Mouse (Mus musculus) forebrain, embryonic 10.5 days (tissue): ENCODE data around the gene Cacna1e. TPM values are rescaled to one million over a fixed set of nuclear protein-coding genes. Genes with fewer than 3 reads are reported as not detected.

Source experiments
- DNase-seq: peaks from one replicate; pipeline ENCODE4 v3.0.0-alpha.2; 2017; ENCODE audit warnings: low spot score; ENCODE audit errors: extremely low spot score
- H3K27ac ChIP-seq: fragments of 300-500 bp; sonication (generic); 2 replicates; pipeline ENCODE4 v1.5.1; 2016; ENCODE audit warnings: mild to moderate bottlenecking
- H3K27me3 ChIP-seq: fragments of 300-500 bp; sonication (generic); 2 replicates; pipeline ENCODE4 v1.6.1; 2016; ENCODE audit warnings: mild to moderate bottlenecking; ENCODE audit not compliant: poor library complexity, severe bottlenecking
- H3K36me3 ChIP-seq: fragments of 300-500 bp; sonication (generic); replicated peaks from 2 replicates; pipeline ENCODE4 v1.6.1; 2016; ENCODE audit warnings: mild to moderate bottlenecking, moderate library complexity
- H3K4me1 ChIP-seq: fragments of 300-500 bp; sonication (generic); 2 replicates; pipeline ENCODE4 v1.6.1; 2016
- H3K4me3 ChIP-seq: fragments of 300-500 bp; sonication (generic); 2 replicates; pipeline ENCODE4 v1.5.1; 2016; ENCODE audit warnings: mild to moderate bottlenecking, moderate library complexity
- H3K9me3 ChIP-seq: fragments of 300-500 bp; sonication (generic); 2 replicates; pipeline ENCODE4 v1.6.1; 2016; ENCODE audit warnings: mild to moderate bottlenecking, moderate library complexity
- WGBS: fragments of 180-500 bp; shearing (Covaris S2); methylation state at CpG from one replicate; pipeline ENCODE4 v1.1.7; 2016; 5-methylcytosine and 5-hydroxymethylcytosine counted together
- polyA plus RNA-seq: library from polyadenylated mRNA; unstranded; fragments of >200 nt; fragmentation: Nextera tagmentation; extraction: Ambion mirVana; gene quantifications from 2 replicates; pipeline ENCODE4 v1.2.1, GENCODE M21; 2016

The Cacna1e gene
- polyA plus RNA-seq: 0.46 and 0.57 TPM in 2 replicates

DNA sequence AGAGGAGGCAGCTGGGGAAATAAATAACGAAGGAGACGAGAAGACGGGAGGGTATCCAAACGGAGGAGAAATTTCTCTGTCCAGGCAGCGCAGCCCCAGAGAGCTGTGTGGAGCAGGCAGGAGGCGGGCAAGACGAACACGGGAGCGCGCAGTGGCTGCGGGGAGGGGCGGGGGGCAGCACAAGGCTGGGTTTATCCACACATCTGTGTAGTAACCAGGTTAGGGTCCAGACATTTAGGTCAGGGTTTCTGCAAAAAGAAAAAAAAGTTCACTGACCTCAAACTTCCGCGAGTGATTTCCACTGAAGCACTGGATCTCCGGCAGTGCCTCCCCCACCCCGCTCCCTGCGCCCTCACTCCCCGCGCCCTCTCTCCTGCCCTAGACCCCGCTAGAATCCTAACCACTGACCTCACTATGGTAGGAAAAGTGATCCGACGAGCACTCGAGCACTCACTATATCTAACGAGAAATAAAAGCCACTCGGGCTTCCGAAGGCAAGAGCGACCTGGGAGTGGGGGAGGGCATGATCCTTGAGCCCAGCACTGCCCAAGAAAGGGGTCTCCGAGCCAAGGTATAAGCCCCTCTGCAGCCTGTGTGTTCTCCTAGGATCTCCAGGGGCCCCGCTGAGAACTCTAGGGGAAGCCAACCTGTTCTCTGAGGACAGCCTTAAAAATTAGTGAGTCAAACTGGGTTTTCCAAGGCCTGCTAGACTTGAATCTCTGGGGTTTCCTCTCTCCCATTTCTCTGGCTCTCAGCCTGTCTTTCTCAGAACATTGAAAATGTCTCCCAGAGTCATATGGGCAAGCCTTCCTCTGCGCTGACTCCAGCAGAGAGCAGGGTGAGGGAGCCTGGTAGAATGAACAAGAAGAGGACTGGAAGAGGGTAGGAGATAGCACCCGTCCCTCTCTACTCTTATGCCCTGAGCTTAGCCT, at the start of gene Cacna1e:
TSS of gene Cacna1e (minus strand) at position 227 of the 932 bp plus-strand sequence.
- H3K4me3 ChIP-seq: peak within 1 kb of the TSS; percentile 58
- WGBS: 7% methylated on average over 31 of the region's 31 CpGs
- H3K27ac ChIP-seq: peak within 1 kb of the TSS; percentile 65
- peak; percentile 41 for DNase-seq
- no peaks in the 10 kb centered on the region for H3K36me3 ChIP-seq
- no peaks in the 10 kb centered on the region for H3K9me3 ChIP-seq
- H3K27me3 ChIP-seq: peaks cover 51% of the 10 kb centered on the region
- peaks cover 54% of the 10 kb centered on the region for H3K4me1 ChIP-seq

DNA sequence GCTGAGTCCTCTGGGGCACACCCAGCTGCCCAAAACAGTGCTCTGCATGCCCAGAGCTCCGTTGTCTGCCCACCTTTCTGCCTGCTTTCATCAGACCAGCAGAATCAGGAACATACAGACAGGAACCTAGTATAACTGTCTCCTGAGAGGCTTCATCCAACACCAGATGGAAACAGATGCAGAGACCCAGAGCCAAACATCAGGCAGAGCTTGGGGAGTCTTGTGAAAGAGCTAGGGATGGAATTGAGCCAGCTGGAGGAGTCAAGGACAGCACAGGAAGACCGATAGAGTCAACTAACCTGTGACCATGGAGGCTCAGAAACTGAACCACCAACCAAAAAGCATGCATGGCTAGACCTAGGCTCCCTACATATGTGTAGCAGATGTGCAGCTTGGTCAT, 34.1 kb upstream of the Cacna1e start:
- no peaks in the 10 kb centered on the region for H3K36me3 ChIP-seq
- no peaks in the 10 kb centered on the region for H3K9me3 ChIP-seq
- no peak overlapping the region for H3K27ac ChIP-seq
- no peaks in the 10 kb centered on the region for H3K27me3 ChIP-seq
- DNase-seq: no peak
- H3K4me1 ChIP-seq: no peaks in the 10 kb centered on the region
- H3K4me3 ChIP-seq: no peak overlapping the region
- WGBS: 82% methylated on average over 2 of the region's 2 CpGs

DNA sequence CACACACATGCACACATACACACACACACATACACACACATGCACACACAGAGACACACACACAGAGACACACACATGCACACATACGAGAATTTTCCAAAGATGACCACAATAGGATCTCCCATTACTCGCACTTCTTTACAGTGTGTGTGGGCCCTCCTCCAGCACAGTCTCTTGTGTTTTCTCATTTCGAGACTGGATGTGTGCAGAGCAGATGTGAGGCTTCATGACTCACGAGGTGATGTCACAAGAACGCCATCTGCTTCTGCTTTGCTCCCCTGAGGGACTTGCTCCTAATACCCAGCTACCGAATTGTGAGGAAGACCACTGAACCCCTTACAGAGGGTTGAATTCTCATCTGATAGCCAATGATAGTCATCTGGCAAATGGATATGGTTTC, 33.1 kb upstream of the Cacna1e start:
- Histone ChIP-seq H3K4me1 (no peaks in the 10 kb centered on the region), H3K27me3 (no peaks in the 10 kb centered on the region), H3K27ac (no peak overlapping the region), H3K4me3 (no peak overlapping the region), H3K36me3 (no peaks in the 10 kb centered on the region), H3K9me3 (no peaks in the 10 kb centered on the region)
- 86% methylated on average over 6 of the region's 6 CpGs for WGBS
- DNase-seq: no peak

DNA sequence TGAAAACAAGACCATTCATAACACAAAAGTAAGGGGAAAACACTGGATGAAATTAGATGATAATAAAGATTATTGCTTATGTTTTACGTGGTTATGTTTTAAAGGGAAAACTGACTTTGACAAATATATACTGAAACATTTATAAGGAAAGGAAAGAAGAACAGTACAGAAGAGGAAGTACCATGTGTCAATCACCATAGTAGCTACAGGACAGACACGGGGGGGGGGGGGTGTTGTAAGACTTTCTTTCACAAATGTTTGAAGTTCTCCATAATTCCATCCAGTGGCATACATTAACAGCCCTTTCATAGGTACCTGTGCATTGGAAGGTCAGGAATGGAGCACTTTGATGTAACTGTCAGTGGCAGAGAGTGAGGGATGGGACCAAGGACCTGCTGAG, 25.3 kb upstream of the Cacna1e start:
- DNase-seq: no peak
- 88% methylated on average over 2 of the region's 2 CpGs for WGBS
- no peak overlapping the region for H3K27ac ChIP-seq
- H3K27me3 ChIP-seq: no peaks in the 10 kb centered on the region
- H3K9me3 ChIP-seq: no peaks in the 10 kb centered on the region
- H3K4me1 ChIP-seq: no peaks in the 10 kb centered on the region
- no peaks in the 10 kb centered on the region for H3K36me3 ChIP-seq
- no peak overlapping the region for H3K4me3 ChIP-seq

DNA sequence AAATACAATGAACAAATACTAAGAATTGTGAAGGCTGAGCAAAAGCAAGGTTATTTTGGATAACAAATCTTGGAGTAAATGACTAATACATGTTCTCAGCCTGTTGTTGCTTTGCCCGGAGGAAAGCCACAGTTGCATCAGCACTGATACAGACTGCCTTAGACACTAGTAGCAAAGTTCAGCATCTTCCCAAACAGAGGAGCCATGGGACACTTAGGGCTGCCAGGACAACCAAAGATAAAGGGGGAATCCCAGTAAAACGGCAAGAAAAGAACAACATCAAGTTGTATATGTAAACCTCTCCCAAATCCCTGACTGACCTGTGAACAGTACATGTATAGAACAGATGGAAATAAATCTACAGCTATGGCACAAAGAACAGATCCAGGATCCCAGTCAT, 13.1 kb upstream of the Cacna1e start:
- no peak overlapping the region for H3K4me3 ChIP-seq
- no peaks in the 10 kb centered on the region for H3K36me3 ChIP-seq
- H3K4me1 ChIP-seq: no peaks in the 10 kb centered on the region
- 95% methylated on average over 2 of the region's 2 CpGs for WGBS
- no peak overlapping the region for H3K27ac ChIP-seq
- no peaks in the 10 kb centered on the region for H3K9me3 ChIP-seq
- no peaks in the 10 kb centered on the region for H3K27me3 ChIP-seq
- DNase-seq: no peak

DNA sequence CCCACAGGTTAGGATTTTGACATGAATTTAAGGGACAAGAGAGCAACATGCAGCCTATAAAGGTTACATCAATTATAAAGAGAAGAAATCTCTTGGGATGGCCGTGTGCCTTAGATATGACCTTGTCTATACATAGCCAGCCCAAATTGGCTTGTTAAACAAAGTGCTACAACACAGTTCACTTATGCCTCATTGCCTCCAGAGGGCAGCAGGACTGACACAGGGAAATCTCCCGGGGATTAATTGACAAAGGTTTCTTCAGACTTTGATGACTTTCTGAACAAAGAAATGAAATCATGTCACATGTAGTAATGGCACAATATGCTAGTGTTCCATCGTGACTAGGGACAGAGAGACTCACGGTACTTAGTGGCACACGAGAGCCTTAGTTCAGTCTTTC, 5.9 kb upstream of the Cacna1e start:
- WGBS: 67% methylated on average over 5 of the region's 5 CpGs

DNA sequence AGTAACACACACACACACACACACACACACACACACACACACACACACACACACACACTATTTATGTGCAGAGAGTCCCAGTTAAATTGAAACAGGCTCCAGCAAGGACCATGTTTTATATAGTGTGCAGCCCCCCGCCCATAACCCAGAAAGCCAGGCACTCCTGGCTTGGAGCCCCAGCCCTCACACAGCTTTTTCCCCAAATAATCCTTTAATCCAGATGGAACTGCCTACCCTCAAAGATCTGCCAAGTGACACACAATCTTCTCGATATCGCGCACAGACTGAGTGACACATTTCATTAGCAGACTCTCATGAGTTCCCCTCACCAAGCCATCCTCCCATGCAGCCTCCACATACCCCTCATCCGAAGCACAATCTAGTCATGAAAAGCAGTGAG, 4.2 kb upstream of the Cacna1e start:
- WGBS: 91% methylated on average over 5 of the region's 5 CpGs

More for the DNA sequence above, 5.9 kb upstream of the Cacna1e start:
- Histone ChIP-seq H3K4me3 (no peak overlapping the region), H3K27ac (no peak overlapping the region), H3K9me3 (no peaks in the 10 kb centered on the region), H3K36me3 (no peaks in the 10 kb centered on the region), H3K27me3 (peaks cover 15% of the 10 kb centered on the region), H3K4me1 (peaks cover 35% of the 10 kb centered on the region)
- DNase-seq: no peak

DNA sequence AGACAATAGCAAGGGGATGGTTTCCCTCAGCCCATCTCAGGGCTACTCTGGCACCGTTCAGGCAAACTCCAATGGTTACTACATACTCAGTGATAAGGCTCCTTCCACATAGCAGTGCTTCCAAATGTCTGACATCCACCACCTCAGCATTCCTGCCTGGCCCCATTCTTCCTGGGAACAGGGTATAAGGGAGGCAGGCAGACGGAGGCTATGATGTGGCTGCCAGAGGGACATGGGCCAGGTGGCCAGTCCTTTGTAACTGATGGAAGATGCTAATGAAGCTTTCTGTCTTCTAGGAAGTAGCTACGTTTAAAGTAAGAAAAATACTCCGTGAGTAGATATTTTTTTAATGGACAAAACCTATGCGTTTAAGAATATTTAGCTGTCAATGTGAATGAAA, 3.7 kb upstream of the Cacna1e start:
- Histone ChIP-seq H3K27me3 (peaks cover 37% of the 10 kb centered on the region), H3K9me3 (no peaks in the 10 kb centered on the region), H3K4me1 (peaks cover 56% of the 10 kb centered on the region), H3K4me3 (no peak overlapping the region), H3K36me3 (no peaks in the 10 kb centered on the region), H3K27ac (no peak overlapping the region)
- 81% methylated on average over 5 of the region's 5 CpGs for WGBS
- DNase-seq: no peak

More for the DNA sequence above, 4.2 kb upstream of the Cacna1e start:
- Histone ChIP-seq H3K4me1 (peaks cover 53% of the 10 kb centered on the region), H3K36me3 (no peaks in the 10 kb centered on the region), H3K4me3 (no peak overlapping the region), H3K27me3 (peaks cover 32% of the 10 kb centered on the region), H3K27ac (no peak overlapping the region), H3K9me3 (no peaks in the 10 kb centered on the region)
- DNase-seq: no peak

DNA sequence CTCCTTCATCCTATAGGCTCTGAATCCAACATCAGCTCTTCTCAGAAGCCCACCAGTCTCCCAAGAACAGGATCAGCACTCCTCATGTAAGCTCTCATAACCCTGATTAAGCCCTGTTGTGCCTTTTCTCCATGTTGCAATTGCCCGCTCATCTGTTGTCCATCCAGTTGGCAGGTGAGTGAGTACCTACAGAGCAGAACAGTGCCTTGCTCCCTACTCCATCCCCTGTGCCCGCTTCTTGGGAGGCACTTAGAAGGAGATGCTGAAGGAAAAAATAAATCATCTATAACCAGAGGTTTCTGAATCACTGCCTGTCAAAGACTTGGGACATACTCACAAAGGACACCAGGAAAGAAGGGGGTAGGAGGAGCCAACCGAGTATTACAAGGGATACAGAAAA, 3.2 kb upstream of the Cacna1e start:
- Histone ChIP-seq H3K9me3 (no peaks in the 10 kb centered on the region), H3K27me3 (peaks cover 42% of the 10 kb centered on the region), H3K36me3 (no peaks in the 10 kb centered on the region), H3K27ac (no peak overlapping the region), H3K4me1 (peaks cover 56% of the 10 kb centered on the region), H3K4me3 (no peak overlapping the region)
- DNase-seq: no peak
- 91% methylated on average over 3 of the region's 3 CpGs for WGBS

DNA sequence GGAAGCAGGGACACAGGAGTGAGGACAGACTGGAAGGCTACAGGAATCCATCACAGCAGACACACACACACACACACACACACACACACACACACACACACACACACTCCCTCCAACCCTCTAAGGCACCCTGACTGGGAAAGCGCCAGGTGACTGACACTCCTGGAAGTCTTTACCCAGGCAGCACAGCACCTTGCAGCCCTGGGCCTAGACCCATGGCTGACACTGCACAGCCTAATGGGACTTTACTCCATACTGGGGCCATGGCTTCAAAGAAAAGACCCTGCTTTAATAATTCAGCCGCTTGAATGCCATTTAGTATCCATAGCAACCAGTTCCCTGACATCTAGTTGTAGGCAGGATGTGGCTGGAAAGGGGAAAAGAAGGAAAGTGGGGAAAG, 2.3 kb upstream of the Cacna1e start:
- Histone ChIP-seq H3K27me3 (peaks cover 51% of the 10 kb centered on the region), H3K36me3 (no peaks in the 10 kb centered on the region), H3K4me3 (no peak overlapping the region), H3K27ac (peak overlapping the region; percentile 69), H3K9me3 (no peaks in the 10 kb centered on the region), H3K4me1 (peaks cover 56% of the 10 kb centered on the region)
- DNase-seq: peak; percentile 41
- WGBS: 37% methylated on average over 2 of the region's 2 CpGs

DNA sequence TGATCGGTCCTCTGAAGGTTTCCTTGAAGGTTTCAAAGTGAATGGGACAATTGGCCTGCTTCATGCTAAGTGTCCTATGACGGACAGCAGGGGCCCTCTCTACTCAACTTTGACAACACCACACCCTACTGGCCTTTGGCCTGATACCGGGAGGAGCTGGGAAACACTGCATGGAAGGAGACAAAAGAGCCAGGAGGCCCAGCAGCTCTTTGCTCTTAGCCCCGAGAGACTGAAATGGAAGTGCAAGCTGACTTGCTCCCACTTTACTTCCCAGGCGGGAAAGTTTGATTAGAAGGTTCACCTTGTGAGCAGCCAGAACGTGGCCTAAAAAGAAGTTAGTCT, 877 bp upstream of the Cacna1e start:
- WGBS: 20% methylated on average over 6 of the region's 6 CpGs
- H3K4me3 ChIP-seq: no peak overlapping the region
- H3K4me1 ChIP-seq: peaks cover 56% of the 10 kb centered on the region
- peaks cover 51% of the 10 kb centered on the region for H3K27me3 ChIP-seq
- no peaks in the 10 kb centered on the region for H3K9me3 ChIP-seq
- no peak for DNase-seq
- H3K36me3 ChIP-seq: no peaks in the 10 kb centered on the region
- no peak overlapping the region for H3K27ac ChIP-seq

DNA sequence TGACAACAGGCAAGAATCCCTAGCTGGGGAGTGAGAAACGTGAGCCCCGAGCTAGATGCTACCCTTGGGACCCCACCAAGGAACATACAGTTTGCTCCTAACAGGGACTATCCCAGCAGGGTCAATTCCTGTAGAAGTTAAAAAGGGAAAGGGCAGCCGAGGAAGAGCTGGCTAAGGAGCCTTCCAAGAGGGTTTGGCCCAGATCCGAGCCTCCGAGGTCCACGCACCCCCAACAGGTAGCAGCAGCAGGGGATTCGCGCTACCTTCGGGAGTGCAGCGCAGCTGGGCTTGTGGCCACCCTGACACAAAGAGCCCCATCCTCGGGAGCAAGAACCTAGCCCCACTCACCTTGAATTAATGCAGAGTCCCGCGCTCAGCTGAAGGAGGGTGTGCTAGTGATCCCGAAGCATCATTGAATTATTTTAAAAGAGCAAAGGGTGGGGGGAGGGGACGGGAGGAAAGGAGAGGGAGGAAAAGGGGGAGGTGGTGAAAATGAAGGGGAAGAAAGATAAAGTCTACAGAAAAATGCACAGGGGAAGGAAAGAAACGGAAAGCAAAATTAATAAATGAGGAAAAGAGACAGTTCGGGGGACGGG, 607 bp downstream of the Cacna1e start:
- Histone ChIP-seq H3K27ac (peak overlapping the region; percentile 65), H3K4me1 (peaks cover 49% of the 10 kb centered on the region), H3K9me3 (no peaks in the 10 kb centered on the region), H3K4me3 (peak overlapping the region; percentile 58), H3K27me3 (peaks cover 51% of the 10 kb centered on the region), H3K36me3 (no peaks in the 10 kb centered on the region)
- 3% methylated on average over 18 of the region's 18 CpGs for WGBS
- DNase-seq: no peak

DNA sequence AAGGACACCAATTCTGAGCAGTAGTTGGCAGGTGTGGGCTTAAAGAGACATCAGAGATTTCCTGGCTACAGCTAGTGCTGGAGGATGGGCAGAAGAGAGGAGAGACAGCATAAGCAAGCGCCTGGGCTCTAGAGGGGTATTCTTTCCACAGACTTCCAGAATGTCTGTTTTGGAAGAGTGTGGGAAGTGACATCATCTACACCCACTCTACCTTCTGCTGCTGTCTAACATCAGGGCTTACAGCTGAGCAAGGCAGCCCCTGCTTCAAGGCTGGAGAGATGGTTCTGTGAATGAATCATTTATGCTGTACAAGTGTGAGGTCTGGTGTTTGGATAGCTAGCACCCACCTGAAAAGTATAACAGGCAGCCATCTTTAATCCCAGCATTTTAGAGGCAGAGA, 18.3 kb downstream of the Cacna1e start:
- no peaks in the 10 kb centered on the region for H3K9me3 ChIP-seq
- H3K27me3 ChIP-seq: no peaks in the 10 kb centered on the region
- H3K4me1 ChIP-seq: no peaks in the 10 kb centered on the region
- DNase-seq: no peak
- no peak overlapping the region for H3K27ac ChIP-seq
- 96% methylated on average over 1 of the region's 1 CpGs for WGBS
- no peak overlapping the region for H3K4me3 ChIP-seq
- no peaks in the 10 kb centered on the region for H3K36me3 ChIP-seq
